7 mouse cellular contexts compared by ENCODE assay signal in the genomic region with DNA sequence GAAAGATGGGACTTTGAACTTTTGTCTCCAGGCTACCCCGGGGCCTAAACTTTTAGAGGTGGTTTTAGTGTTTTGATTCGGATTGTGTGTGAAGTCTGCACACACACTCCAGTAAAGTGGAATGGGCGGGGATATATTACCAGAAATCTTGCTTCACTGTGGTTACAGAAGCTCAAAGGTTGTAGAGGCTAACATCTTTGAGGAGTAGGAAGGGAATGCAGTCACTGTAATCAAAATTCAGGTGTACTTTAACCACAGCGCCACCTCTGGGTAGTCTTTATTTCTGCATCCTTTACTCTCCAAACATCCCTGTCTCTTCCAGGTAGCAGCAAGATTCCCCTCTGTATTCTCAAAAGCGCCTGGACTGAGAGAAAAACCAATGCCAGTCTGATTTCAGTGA. TPM values are rescaled to one million over a fixed set of nuclear protein-coding genes. Genes with fewer than 3 reads are reported as not detected.
DNase-seq lines count a peak whose midpoint lies in the region; ATAC-seq and TF ChIP-seq lines count a peak whose summit lies in the region.

No protein-coding gene starts in this region.

- H3K4me2 ChIP-seq in liver, embryonic 13.5 days: no peak overlapping the region
- no peak overlapping the region for H3K4me2 ChIP-seq in stomach, postnatal 0 days (replicated peaks; ENCODE audit: low read depth)

- no peak overlapping the region for H3K9ac ChIP-seq in liver, embryonic 13.5 days
- no peak overlapping the region for H3K9ac ChIP-seq in stomach, postnatal 0 days (ENCODE audit: low read length)

- no peaks in the 10 kb centered on the region for H3K36me3 ChIP-seq in E14TG2a.4 (ENCODE audit: insufficient read depth, low read length)
- no peaks in the 10 kb centered on the region for H3K36me3 ChIP-seq in liver, embryonic 13.5 days
- H3K36me3 ChIP-seq in stomach, postnatal 0 days (ENCODE audit: control insufficient read depth, insufficient read depth, low read length): no peaks in the 10 kb centered on the region

- peaks cover 36% of the 10 kb centered on the region for H3K27me3 ChIP-seq in E14TG2a.4 (ENCODE audit: insufficient read depth, low read length)
- H3K27me3 ChIP-seq in liver, embryonic 13.5 days: no peaks in the 10 kb centered on the region
- H3K27me3 ChIP-seq in stomach, postnatal 0 days (ENCODE audit: control insufficient read depth, insufficient read depth, low read length): no peaks in the 10 kb centered on the region

- H3K4me3 ChIP-seq in E14TG2a.4 (replicated peaks; ENCODE audit: low read length): no peak overlapping the region
- H3K4me3 ChIP-seq in liver, embryonic 13.5 days (replicated peaks): no peak overlapping the region
- no peak overlapping the region for H3K4me3 ChIP-seq in stomach, postnatal 0 days (ENCODE audit: low read depth, low read length)

- WGBS in liver, embryonic 13.5 days (ENCODE audit: insufficient replicate concordance): 42% methylated on average over 5 of the region's 5 CpGs
- WGBS in stomach, postnatal 0 days: 43% methylated on average over 5 of the region's 5 CpGs

- ATAC-seq in liver, embryonic 13.5 days (ENCODE audit: low read depth): no peak
- ATAC-seq in stomach, postnatal 0 days (ENCODE audit: low FRiP score, low TSS enrichment): no peak

- DNase-seq in layer of hippocampus, postnatal 10 days (ENCODE audit: low spot score in 2 of 2): peak; percentile 56 to 72
- no peak for DNase-seq in layer of hippocampus, postnatal 36 days
- peak; percentile 56 for DNase-seq in adrenal gland, adult 2 months
- DNase-seq in embryo, embryonic 9.5 days (ENCODE audit: extremely low spot score): peak; percentile 58
- peak; percentile 36 for DNase-seq in liver, embryonic 13.5 days
- peak; percentile 72 for DNase-seq in stomach, postnatal 0 days (ENCODE audit: low spot score)

- H3K4me1 ChIP-seq in E14TG2a.4 (replicated peaks; ENCODE audit: low read depth, low read length): peaks cover 27% of the 10 kb centered on the region
- peaks cover 29% of the 10 kb centered on the region for H3K4me1 ChIP-seq in liver, embryonic 13.5 days (replicated peaks)
- no peaks in the 10 kb centered on the region for H3K4me1 ChIP-seq in stomach, postnatal 0 days (replicated peaks; ENCODE audit: control insufficient read depth, insufficient read depth)

- H3K27ac ChIP-seq in liver, embryonic 13.5 days: no peak overlapping the region
- no peak overlapping the region for H3K27ac ChIP-seq in stomach, postnatal 0 days (replicated peaks)

- H3K9me3 ChIP-seq in E14TG2a.4 (ENCODE audit: low read length): no peaks in the 10 kb centered on the region
- H3K9me3 ChIP-seq in liver, embryonic 13.5 days (replicated peaks): no peaks in the 10 kb centered on the region
- no peaks in the 10 kb centered on the region for H3K9me3 ChIP-seq in stomach, postnatal 0 days (ENCODE audit: control insufficient read depth, low read length)

- TF ChIP-seq EP300 in stomach, postnatal 0 days (optimal IDR thresholded peaks at IDR 0.05): no peak

- TF ChIP-seq CTCF in E14TG2a.4 (conservative IDR thresholded peaks at IDR 0.05; ENCODE audit: low read length): peak; percentile 53
- TF ChIP-seq CTCF in stomach, postnatal 0 days (IDR thresholded peaks at IDR 0.05; ENCODE audit: low read depth): peak; percentile 83

RNA-seq across cellular contexts. Expression of a gene that starts 2.5 kb away (rescaled TPM):
- 100 to 1,000 TPM; 191 to 204 TPM for total RNA-seq in layer of hippocampus, postnatal 10 days (2021)
- 100 to 1,000 TPM; 210 to 218 TPM for total RNA-seq in layer of hippocampus, postnatal 36 days (2021)
- 10 to 100 TPM; 59.0 to 93.4 TPM for total RNA-seq in adrenal gland, adult 2 months (2021)
- polyA plus RNA-seq in adrenal gland, adult 2 months (2012; rRNA removed): 103 and 112 TPM in 2 replicates
- 16.7 and 17.2 TPM in 2 replicates for polyA plus RNA-seq in liver, embryonic 13.5 days (2015; fragmentation: Nextera tagmentation; extraction: Ambion mirVana)
- 44.8 and 50.7 TPM in 2 replicates for polyA plus RNA-seq in stomach, postnatal 0 days (2015; fragmentation: Nextera tagmentation; extraction: Ambion mirVana)

Comparison
In these comparisons a context has a peak if more than half of its experiments do, and no peak if none do; other contexts are left out.
1. DNase-seq: peak in layer of hippocampus, postnatal 10 days (2 of 2), adrenal gland, adult 2 months (single experiment), embryo, embryonic 9.5 days (single experiment), liver, embryonic 13.5 days (single experiment) and stomach, postnatal 0 days (single experiment); none in layer of hippocampus, postnatal 36 days (0 of 2).